12 mouse cellular contexts compared by ENCODE assay signal in genomic region chr17:5210101-5210727, GRCm38 (mm10).
A peak's percentile ranks its signal among the peaks of the same experiment; 100 is the strongest.
DNase-seq lines count a peak whose midpoint lies in the region; ATAC-seq and TF ChIP-seq lines count a peak whose summit lies in the region.
"Had no signal": no experiment of that assay in that cellular context is flagged by ENCODE, and none has a peak within 500 bp of the region (broad histone marks: within the 10 kb centered on the region; RNA-seq: fewer than 3 reads in every experiment).

No protein-coding gene starts in this region.

- H3K27ac ChIP-seq in heart, embryonic 10.5 days = no peak overlapping the region
- H3K27ac ChIP-seq in stomach, embryonic 14.5 days (ENCODE audit: low read length) = peak overlapping the region; percentile 1; the same call in 1 of the 2 replicates
- H3K27ac ChIP-seq in stomach, postnatal 0 days (replicated peaks) = no peak overlapping the region
- H3K27ac ChIP-seq in lung, embryonic 15.5 days = peak overlapping the region; percentile 70
- H3K27ac ChIP-seq: heart, adult 2 months had no signal

- H3K9ac ChIP-seq in stomach, embryonic 14.5 days (replicated peaks; ENCODE audit: low read depth, low read length) = no peak overlapping the region
- H3K9ac ChIP-seq in stomach, postnatal 0 days (ENCODE audit: low read length) = no peak overlapping the region
- no peak overlapping the region for H3K9ac ChIP-seq in lung, embryonic 15.5 days

- ATAC-seq in stomach, embryonic 14.5 days (ENCODE audit: insufficient number of reproducible peaks, insufficient read depth, low FRiP score, low read depth) = no peak
- ATAC-seq in stomach, postnatal 0 days (ENCODE audit: low FRiP score, low TSS enrichment) = no peak; the same call in 1 of the 2 replicates
- ATAC-seq in lung, embryonic 15.5 days (ENCODE audit: borderline replicate concordance, extremely low read depth, low FRiP score, low TSS enrichment) = peak; percentile 88
- no peak for ATAC-seq in CD4-positive, CD25-positive, alpha-beta regulatory T cell, adult 4 months

- no peaks in the 10 kb centered on the region for H3K36me3 ChIP-seq in heart, embryonic 10.5 days
- no peaks in the 10 kb centered on the region for H3K36me3 ChIP-seq in stomach, embryonic 14.5 days (ENCODE audit: control insufficient read depth, insufficient read depth, low read length)
- H3K36me3 ChIP-seq in stomach, postnatal 0 days (ENCODE audit: control insufficient read depth, insufficient read depth, low read length) = no peaks in the 10 kb centered on the region
- no peaks in the 10 kb centered on the region for H3K36me3 ChIP-seq in lung, embryonic 15.5 days

- H3K4me2 ChIP-seq in stomach, embryonic 14.5 days (replicated peaks; ENCODE audit: low read depth, low read length) = no peak overlapping the region
- no peak overlapping the region for H3K4me2 ChIP-seq in stomach, postnatal 0 days (replicated peaks; ENCODE audit: low read depth)
- no peak overlapping the region for H3K4me2 ChIP-seq in lung, embryonic 15.5 days

- WGBS in heart, embryonic 10.5 days = 83% methylated on average over 6 of the region's 6 CpGs
- WGBS in stomach, embryonic 14.5 days = 53% methylated on average over 6 of the region's 6 CpGs
- WGBS in stomach, postnatal 0 days = 56% methylated on average over 6 of the region's 6 CpGs
- WGBS in lung, embryonic 15.5 days = 51% methylated on average over 6 of the region's 6 CpGs

- TF ChIP-seq CTCF in stomach, postnatal 0 days (IDR thresholded peaks at IDR 0.05; ENCODE audit: low read depth) = no peak

- DNase-seq in heart, adult 18-20 months = peak; percentile 59 to 70
- DNase-seq in heart, embryonic 10.5 days (ENCODE audit: low spot score) = no peak
- no peak for DNase-seq in stomach, postnatal 0 days (ENCODE audit: low spot score)
- no peak for DNase-seq in embryo, embryonic 11 days
- DNase-seq: cerebellum, adult 9-10 months; kidney, postnatal 25 days; right cerebral cortex, adult 18-20 months had no signal

- H3K9me3 ChIP-seq in heart, embryonic 10.5 days = no peaks in the 10 kb centered on the region
- H3K9me3 ChIP-seq in stomach, embryonic 14.5 days (ENCODE audit: control insufficient read depth, low read depth, low read length) = no peaks in the 10 kb centered on the region
- no peaks in the 10 kb centered on the region for H3K9me3 ChIP-seq in stomach, postnatal 0 days (ENCODE audit: control insufficient read depth, low read length)
- no peaks in the 10 kb centered on the region for H3K9me3 ChIP-seq in lung, embryonic 15.5 days

- no peak overlapping the region for H3K4me3 ChIP-seq in heart, embryonic 10.5 days
- no peak overlapping the region for H3K4me3 ChIP-seq in stomach, embryonic 14.5 days (ENCODE audit: low read depth, low read length)
- H3K4me3 ChIP-seq in stomach, postnatal 0 days (ENCODE audit: low read depth, low read length) = no peak overlapping the region
- no peak overlapping the region for H3K4me3 ChIP-seq in lung, embryonic 15.5 days
- H3K4me3 ChIP-seq: heart, adult 2 months; myocyte had no signal

- peaks cover 34% of the 10 kb centered on the region for H3K4me1 ChIP-seq in heart, embryonic 10.5 days
- H3K4me1 ChIP-seq in stomach, embryonic 14.5 days (ENCODE audit: control insufficient read depth, insufficient read depth, low read length) = peaks cover 23% of the 10 kb centered on the region
- H3K4me1 ChIP-seq in stomach, postnatal 0 days (replicated peaks; ENCODE audit: control insufficient read depth, insufficient read depth) = 0 out of 2 replicates have a peak, but pooled peaks cover 8% of the 10 kb centered on the region
- H3K4me1 ChIP-seq in lung, embryonic 15.5 days = peaks cover 66% of the 10 kb centered on the region

- no peak for TF ChIP-seq EP300 in stomach, postnatal 0 days (optimal IDR thresholded peaks at IDR 0.05)

- no peaks in the 10 kb centered on the region for H3K27me3 ChIP-seq in heart, embryonic 10.5 days (ENCODE audit: insufficient read depth, poor library complexity, severe bottlenecking)
- H3K27me3 ChIP-seq in stomach, embryonic 14.5 days (ENCODE audit: control insufficient read depth, insufficient read depth, low read length) = no peaks in the 10 kb centered on the region
- no peaks in the 10 kb centered on the region for H3K27me3 ChIP-seq in stomach, postnatal 0 days (ENCODE audit: control insufficient read depth, insufficient read depth, low read length)
- H3K27me3 ChIP-seq in lung, embryonic 15.5 days = no peaks in the 10 kb centered on the region

Comparison
In these comparisons a context has a peak if more than half of its experiments do, and no peak if none do; other contexts are left out.
1. DNase-seq: peak in heart, adult 18-20 months (2 of 2); none in heart, embryonic 10.5 days (single experiment), stomach, postnatal 0 days (single experiment) and embryo, embryonic 11 days (single experiment).
2. H3K27ac ChIP-seq: peak in stomach, embryonic 14.5 days (single experiment) and lung, embryonic 15.5 days (single experiment); none in heart, embryonic 10.5 days (single experiment) and stomach, postnatal 0 days (single experiment).